Mouse (Mus musculus) embryonic facial prominence, embryonic 12.5 days (tissue): Measurements from ENCODE around the gene Fxyd3. TPM values are rescaled to one million over a fixed set of nuclear protein-coding genes. Genes with fewer than 3 reads are reported as not detected.
A peak's percentile ranks its signal among the peaks of the same experiment; 100 is the strongest.

Experiments
- ATAC-seq: fragments of 200-750 bp; cut with Nextera tagmentation; 2 replicates; pipeline ENCODE4 v1.8.0; 2017; ENCODE audit not compliant: insufficient number of reproducible peaks, insufficient read depth, low FRiP score, low TSS enrichment
- H3K27ac ChIP-seq: fragments of 300-500 bp; sonication (generic); 2 replicates; pipeline ENCODE4 v1.5.1; 2016; ENCODE audit warnings: mild to moderate bottlenecking
- H3K27me3 ChIP-seq: fragments of 300-500 bp; sonication (generic); 2 replicates; pipeline ENCODE4 v1.6.1; 2016; ENCODE audit warnings: mild to moderate bottlenecking, moderate library complexity
- H3K36me3 ChIP-seq: fragments of 300-500 bp; sonication (generic); 2 replicates; pipeline ENCODE4 v1.6.1; 2016; ENCODE audit warnings: mild to moderate bottlenecking
- H3K4me1 ChIP-seq: fragments of 300-500 bp; sonication (generic); 2 replicates; pipeline ENCODE4 v1.6.1; 2016
- H3K4me2 ChIP-seq: fragments of 300-500 bp; sonication (generic); replicated peaks from 2 replicates; pipeline ENCODE4 v1.6.1; 2016; ENCODE audit warnings: mild to moderate bottlenecking, moderate library complexity
- H3K4me3 ChIP-seq: fragments of 300-500 bp; sonication (generic); 2 replicates; pipeline ENCODE4 v1.5.1; 2016; ENCODE audit warnings: mild to moderate bottlenecking
- H3K9ac ChIP-seq: fragments of 300-500 bp; sonication (generic); 2 replicates; pipeline ENCODE4 v1.6.1; 2016; ENCODE audit warnings: mild to moderate bottlenecking, moderate library complexity
- H3K9me3 ChIP-seq: fragments of 300-500 bp; sonication (generic); 2 replicates; pipeline ENCODE4 v1.6.1; 2016; ENCODE audit warnings: mild to moderate bottlenecking, moderate library complexity
- WGBS: fragments of 180-500 bp; shearing (Covaris S2); methylation state at CpG from one replicate; pipeline ENCODE4 v1.1.7; 2016; 5-methylcytosine and 5-hydroxymethylcytosine counted together
- polyA plus RNA-seq: library from polyadenylated mRNA; unstranded; fragments of >200 nt; fragmentation: Nextera tagmentation; extraction: Ambion mirVana; gene quantifications from 2 replicates; pipeline ENCODE4 v1.2.1, GENCODE M21; 2016

Fxyd3 gene
- polyA plus RNA-seq, 1 experiment from 2014 or later, result 16.6 TPM

- Histone ChIP-seq H3K27ac (no peak overlapping the region), H3K9ac (no peak overlapping the region), H3K9me3 (no peaks in the 10 kb centered on the region), H3K36me3 (no peaks in the 10 kb centered on the region), H3K4me3 (no peak overlapping the region), H3K4me2 (no peak overlapping the region), H3K27me3 (no peaks in the 10 kb centered on the region), H3K4me1 (0 out of 2 replicates have a peak, but pooled peaks cover 3% of the 10 kb centered on the region)
- ATAC-seq, result no peak
- 84% methylated on average over 14 of the region's 14 CpGs for WGBS
These were observed 7.0 kb downstream of the Fxyd3 start for GRCm38 (mm10) chr7:31069491-31069890.

- no peak overlapping the region for H3K9ac ChIP-seq
- 0 out of 2 replicates have a peak overlapping the region, but pooled peaks have one; percentile 25 for H3K27ac ChIP-seq
- no peak overlapping the region for H3K4me2 ChIP-seq
- no peak for ATAC-seq
- H3K27me3 ChIP-seq, result no peaks in the 10 kb centered on the region
- H3K4me1 ChIP-seq, result 0 out of 2 replicates have a peak, but pooled peaks cover 3% of the 10 kb centered on the region
- H3K4me3 ChIP-seq, result no peak overlapping the region
- WGBS, result 38% methylated on average over 5 of the region's 5 CpGs
- H3K36me3 ChIP-seq, result no peaks in the 10 kb centered on the region
- H3K9me3 ChIP-seq, result no peaks in the 10 kb centered on the region
These were observed 8.7 kb downstream of the Fxyd3 start for GRCm38 (mm10) chr7:31067836-31068235.

GRCm38 (mm10) chr7:31063074-31063560 lies 13.4 kb downstream of the Fxyd3 start:
- H3K9ac ChIP-seq, result no peak overlapping the region
- no peaks in the 10 kb centered on the region for H3K27me3 ChIP-seq
- ATAC-seq, result no peak
- WGBS, result 88% methylated on average over 12 of the region's 12 CpGs
- H3K4me2 ChIP-seq, result no peak overlapping the region
- no peaks in the 10 kb centered on the region for H3K9me3 ChIP-seq
- no peak overlapping the region for H3K27ac ChIP-seq
- no peaks in the 10 kb centered on the region for H3K36me3 ChIP-seq
- 0 out of 2 replicates have a peak, but pooled peaks cover 3% of the 10 kb centered on the region for H3K4me1 ChIP-seq
- H3K4me3 ChIP-seq, result no peak overlapping the region

GRCm38 (mm10) chr7:31060621-31061010 lies 15.9 kb downstream of the Fxyd3 start:
- Histone ChIP-seq H3K36me3 (no peaks in the 10 kb centered on the region), H3K9ac (no peak overlapping the region), H3K4me1 (peaks cover 2% of the 10 kb centered on the region), H3K4me2 (no peak overlapping the region), H3K4me3 (no peak overlapping the region), H3K27ac (no peak overlapping the region), H3K27me3 (no peaks in the 10 kb centered on the region), H3K9me3 (no peaks in the 10 kb centered on the region)
- no peak for ATAC-seq
- WGBS, result 90% methylated on average over 7 of the region's 7 CpGs

GRCm38 (mm10) chr7:31059919-31060620 lies 16.4 kb downstream of the Fxyd3 start:
- Histone ChIP-seq H3K27ac (peak overlapping the region; percentile 67), H3K9ac (no peak overlapping the region), H3K4me3 (no peak overlapping the region), H3K36me3 (no peaks in the 10 kb centered on the region), H3K4me2 (no peak overlapping the region), H3K4me1 (peaks cover 8% of the 10 kb centered on the region), H3K27me3 (no peaks in the 10 kb centered on the region), H3K9me3 (no peaks in the 10 kb centered on the region)
- 59% methylated on average over 11 of the region's 11 CpGs for WGBS
- no peak for ATAC-seq

GRCm38 (mm10) chr7:31059108-31059507 lies 17.4 kb downstream of the Fxyd3 start, which contains the start of gene Lgi4:
Gene Lgi4 (plus strand): TSS chr7:31059342.
- Histone ChIP-seq H3K36me3 (no peaks in the 10 kb centered on the region), H3K4me3 (no peak within 1 kb of the TSS), H3K27me3 (peaks cover 9% of the 10 kb centered on the region; the same call in 1 of the 2 replicates), H3K4me1 (peaks cover 17% of the 10 kb centered on the region), H3K9ac (no peak within 1 kb of the TSS), H3K27ac (peak within 1 kb of the TSS; percentile 67), H3K4me2 (no peak within 1 kb of the TSS), H3K9me3 (no peaks in the 10 kb centered on the region)
- peak; percentile 31; the same call in 1 of the 2 replicates for ATAC-seq
- 4% methylated on average over 2 of the region's 2 CpGs for WGBS

- Histone ChIP-seq H3K9me3 (no peaks in the 10 kb centered on the region), H3K9ac (no peak overlapping the region), H3K36me3 (no peaks in the 10 kb centered on the region), H3K4me2 (no peak overlapping the region), H3K27ac (no peak overlapping the region), H3K4me1 (peaks cover 25% of the 10 kb centered on the region), H3K4me3 (no peak overlapping the region), H3K27me3 (peaks cover 18% of the 10 kb centered on the region)
- 86% methylated on average over 6 of the region's 6 CpGs for WGBS
- ATAC-seq, result no peak
These were observed 18.3 kb downstream of the Fxyd3 start for GRCm38 (mm10) chr7:31058211-31058610.

GRCm38 (mm10) chr7:31057730-31058129 lies 18.8 kb downstream of the Fxyd3 start:
- Histone ChIP-seq H3K4me2 (no peak overlapping the region), H3K4me3 (no peak overlapping the region), H3K4me1 (peaks cover 29% of the 10 kb centered on the region), H3K9ac (no peak overlapping the region), H3K36me3 (no peaks in the 10 kb centered on the region), H3K27ac (no peak overlapping the region), H3K9me3 (no peaks in the 10 kb centered on the region), H3K27me3 (peaks cover 23% of the 10 kb centered on the region)
- 63% methylated on average over 5 of the region's 5 CpGs for WGBS
- ATAC-seq, result no peak

GRCm38 (mm10) chr7:31057071-31057470 lies 19.4 kb downstream of the Fxyd3 start, which contains the start of gene Fxyd1:
Gene Fxyd1 (minus strand): TSS chr7:31057199.
- Histone ChIP-seq H3K9me3 (no peaks in the 10 kb centered on the region), H3K27me3 (peaks cover 30% of the 10 kb centered on the region), H3K4me2 (no peak within 1 kb of the TSS), H3K9ac (no peak within 1 kb of the TSS), H3K36me3 (no peaks in the 10 kb centered on the region), H3K27ac (no peak within 1 kb of the TSS), H3K4me1 (peaks cover 36% of the 10 kb centered on the region), H3K4me3 (no peak within 1 kb of the TSS)
- WGBS, result 70% methylated on average over 2 of the region's 2 CpGs
- ATAC-seq, result no peak

GRCm38 (mm10) chr7:31056448-31056847 lies 20.1 kb downstream of the Fxyd3 start:
- no peaks in the 10 kb centered on the region for H3K9me3 ChIP-seq
- H3K9ac ChIP-seq, result no peak overlapping the region
- H3K4me1 ChIP-seq, result peaks cover 42% of the 10 kb centered on the region
- no peak for ATAC-seq
- H3K4me2 ChIP-seq, result no peak overlapping the region
- no peaks in the 10 kb centered on the region for H3K36me3 ChIP-seq
- H3K27ac ChIP-seq, result no peak overlapping the region
- H3K27me3 ChIP-seq, result peaks cover 36% of the 10 kb centered on the region
- WGBS, result 67% methylated on average over 7 of the region's 7 CpGs
- H3K4me3 ChIP-seq, result no peak overlapping the region

GRCm38 (mm10) chr7:31055883-31056282 lies 20.6 kb downstream of the Fxyd3 start:
- no peaks in the 10 kb centered on the region for H3K9me3 ChIP-seq
- 0% methylated on average over 1 of the region's 4 CpGs for whole genome bisulfite sequencing
- no peak overlapping the region for H3K4me3 ChIP-seq
- no peaks in the 10 kb centered on the region for H3K36me3 ChIP-seq
- H3K27me3 ChIP-seq, result peaks cover 42% of the 10 kb centered on the region
- no peak overlapping the region for H3K27ac ChIP-seq
- H3K9ac ChIP-seq, result no peak overlapping the region
- no peak for ATAC-seq
- H3K4me2 ChIP-seq, result peak overlapping the region; percentile 38
- H3K4me1 ChIP-seq, result peaks cover 48% of the 10 kb centered on the region

- peak; percentile 59 for ATAC-seq
- Histone ChIP-seq H3K9me3 (no peaks in the 10 kb centered on the region), H3K27me3 (peaks cover 47% of the 10 kb centered on the region), H3K4me1 (peaks cover 53% of the 10 kb centered on the region), H3K4me2 (peak overlapping the region; percentile 38), H3K4me3 (peak overlapping the region; percentile 11), H3K9ac (no peak overlapping the region), H3K36me3 (no peaks in the 10 kb centered on the region), H3K27ac (peak overlapping the region; percentile 25)
- WGBS, result 3% methylated on average over 10 of the region's 10 CpGs
These were observed 21.1 kb downstream of the Fxyd3 start for GRCm38 (mm10) chr7:31055354-31055824.
